Mouse (Mus musculus) adrenal gland (tissue): ENCODE measurements at regions not wholly inside any gene's neighbourhood (a gene's known extent, or its start where the extent isn't known, plus 50 kb on each side); places are given as distances from the start of the nearest gene placed in this dataset.

Experiments used
- intact Hi-C: fragments of 180-260 bp; cut with DNase I; formaldehyde crosslinking; loops from one replicate; pipeline ENCODE4 v1.15.1; 2025

DNA sequence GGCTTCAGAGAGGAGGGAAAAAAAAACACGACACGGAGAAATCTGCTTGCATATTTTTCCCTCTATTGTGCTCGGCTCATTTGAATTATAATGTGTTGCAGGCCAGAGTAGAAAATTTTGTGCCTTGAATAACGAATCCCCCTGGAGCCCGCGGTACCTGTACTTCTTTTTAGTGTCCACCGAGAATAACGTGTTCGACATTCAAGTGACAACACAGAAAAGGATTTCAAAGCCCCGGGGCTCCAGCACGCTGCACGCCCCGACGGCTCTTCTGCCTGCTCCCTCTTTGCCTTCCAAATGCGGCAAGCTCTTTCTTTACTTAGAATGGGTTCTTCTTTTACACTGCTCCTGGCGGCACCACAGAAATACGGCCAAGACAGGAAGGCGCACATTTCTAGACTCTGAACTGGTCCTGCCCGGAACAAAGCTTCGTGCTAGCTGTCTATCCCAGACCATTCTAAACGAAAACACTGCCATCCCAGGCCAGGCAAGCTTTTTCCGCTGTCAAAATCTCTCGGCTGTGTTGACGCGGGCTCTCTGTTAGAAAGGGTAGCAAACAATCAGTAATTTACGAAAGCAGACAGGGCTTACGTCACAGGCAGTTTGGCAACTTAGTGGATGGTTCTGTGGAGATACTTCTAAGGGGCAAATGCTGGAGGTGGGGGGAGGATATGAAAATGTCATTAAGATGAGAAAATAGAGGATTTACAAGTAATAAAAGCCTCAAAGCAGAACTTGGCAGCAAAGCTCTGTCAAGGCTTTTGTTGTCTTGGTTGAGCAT is 398.2 kb upstream of the Smim15 start:
- intact Hi-C loops, result no loop called here

DNA sequence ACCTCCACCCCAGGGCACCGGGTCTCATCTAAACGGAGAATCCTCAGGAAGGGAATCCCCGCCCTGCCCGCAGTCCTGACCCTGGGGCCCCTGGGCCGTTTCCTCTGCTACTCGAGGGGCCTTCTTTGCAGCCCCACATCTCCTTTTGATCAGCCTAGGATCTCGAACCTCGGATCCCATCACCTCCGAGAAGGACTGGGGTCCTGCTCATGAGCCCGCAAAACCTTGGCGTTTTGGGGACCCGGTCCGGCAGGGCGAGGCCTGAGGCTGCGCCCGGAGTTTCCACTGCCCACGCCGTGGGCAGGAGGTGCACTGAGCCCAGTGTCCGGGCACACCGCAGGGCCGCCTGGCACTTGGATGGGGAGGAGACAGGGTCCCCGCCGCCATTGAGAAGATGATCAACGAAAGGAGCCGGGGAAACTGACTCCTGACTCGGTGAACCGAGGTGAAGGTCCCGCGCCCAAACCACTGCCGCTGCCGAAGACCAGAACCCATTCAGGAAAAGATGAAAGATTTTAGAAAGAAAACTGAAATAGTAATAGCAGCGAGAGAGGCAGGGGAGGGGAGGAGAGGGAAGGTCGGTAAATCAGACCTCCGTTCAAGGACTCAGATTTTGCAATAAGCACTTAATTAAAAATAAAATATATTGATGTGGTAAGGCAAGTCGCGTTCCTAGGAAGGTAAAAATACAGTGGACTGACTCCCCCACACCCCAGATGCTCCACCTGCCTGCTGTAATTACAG is 399.0 kb upstream of the Smim15 start:
- intact Hi-C loops, result no loop called here

GRCm38 (mm10) chr13:107644705-107645104 is 399.5 kb upstream of the Smim15 start:
- intact Hi-C loops, result no loop called here

- intact Hi-C loops, result no loop called here
These were observed 402.2 kb upstream of the Smim15 start for GRCm38 (mm10) chr13:107641926-107642657.

GRCm38 (mm10) chr13:107639620-107640019 is 404.6 kb upstream of the Smim15 start:
- intact Hi-C loops, result no loop called here

DNA sequence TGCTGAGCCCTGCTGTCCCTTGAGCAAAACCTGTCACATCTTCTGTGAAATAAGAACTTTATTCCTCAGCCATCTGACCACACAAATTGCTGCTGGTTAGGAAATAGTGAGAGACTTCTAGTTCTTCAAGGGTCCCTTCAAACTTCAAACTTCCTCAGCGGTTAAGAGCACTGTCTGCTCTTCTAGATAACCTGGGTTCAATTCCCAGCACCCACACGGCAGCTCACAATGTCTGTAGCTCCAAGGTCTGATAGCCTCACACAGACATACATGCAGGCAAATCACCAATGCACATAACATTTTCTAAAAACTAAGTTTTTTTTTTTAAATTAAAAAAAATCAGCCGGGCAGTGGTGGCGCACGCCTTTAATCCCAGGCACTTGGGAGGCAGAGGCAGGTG is 407.0 kb upstream of the Smim15 start:
- intact Hi-C loops, result no loop called here

GRCm38 (mm10) chr13:107635114-107635513 is 409.1 kb upstream of the Smim15 start:
- intact Hi-C loops, result no loop called here

- intact Hi-C loops, result no loop called here
These were observed 417.2 kb upstream of the Smim15 start for GRCm38 (mm10) chr13:107627073-107627472.

GRCm38 (mm10) chr13:107626670-107627069 is 417.6 kb upstream of the Smim15 start:
- intact Hi-C loops, result no loop called here

DNA sequence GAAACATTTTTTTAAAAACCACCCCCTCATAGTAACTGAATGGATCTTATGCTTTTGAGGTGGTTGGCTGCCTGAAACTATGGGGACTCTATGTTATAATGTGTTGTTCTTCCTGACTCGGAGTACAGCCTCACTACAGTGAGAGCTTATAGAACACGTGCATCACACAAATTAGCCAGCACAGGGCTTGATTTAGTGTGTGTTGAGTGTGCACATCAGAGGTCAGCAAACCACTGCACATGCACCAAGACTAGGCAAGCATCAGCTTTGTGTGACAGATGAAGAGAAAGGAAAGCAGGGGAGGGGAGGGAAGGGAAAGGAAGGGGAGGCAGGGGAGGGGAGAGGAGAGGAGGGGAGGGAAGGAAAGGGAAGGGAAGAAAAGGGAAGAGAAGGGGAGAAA is 422.9 kb upstream of the Smim15 start:
- intact Hi-C loops, result no loop called here

GRCm38 (mm10) chr13:107620887-107621286 is 423.4 kb upstream of the Smim15 start:
- intact Hi-C loops, result no loop called here

DNA sequence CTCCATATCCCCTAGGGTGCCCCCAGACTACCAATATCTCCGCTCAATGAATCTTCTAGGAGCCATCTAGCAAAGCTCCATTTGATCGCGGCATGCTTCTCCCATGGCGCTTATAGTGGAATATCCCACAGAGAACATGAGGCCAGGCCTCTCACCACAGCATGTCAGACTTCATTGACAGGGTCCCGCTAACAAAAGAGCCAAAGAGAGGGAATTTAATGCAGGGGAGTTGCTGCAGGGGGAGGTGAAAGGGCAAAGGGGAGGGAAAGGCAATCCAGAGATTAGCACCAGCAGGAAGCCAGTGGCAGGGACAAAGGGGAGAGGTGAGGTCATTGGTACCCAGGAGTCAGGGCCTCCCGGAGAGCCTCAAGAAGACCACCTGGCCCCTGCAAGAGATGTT is 424.0 kb upstream of the Smim15 start:
- intact Hi-C loops, result no loop called here

GRCm38 (mm10) chr13:107619430-107619927 is 424.8 kb upstream of the Smim15 start:
- intact Hi-C loops, result no loop called here

DNA sequence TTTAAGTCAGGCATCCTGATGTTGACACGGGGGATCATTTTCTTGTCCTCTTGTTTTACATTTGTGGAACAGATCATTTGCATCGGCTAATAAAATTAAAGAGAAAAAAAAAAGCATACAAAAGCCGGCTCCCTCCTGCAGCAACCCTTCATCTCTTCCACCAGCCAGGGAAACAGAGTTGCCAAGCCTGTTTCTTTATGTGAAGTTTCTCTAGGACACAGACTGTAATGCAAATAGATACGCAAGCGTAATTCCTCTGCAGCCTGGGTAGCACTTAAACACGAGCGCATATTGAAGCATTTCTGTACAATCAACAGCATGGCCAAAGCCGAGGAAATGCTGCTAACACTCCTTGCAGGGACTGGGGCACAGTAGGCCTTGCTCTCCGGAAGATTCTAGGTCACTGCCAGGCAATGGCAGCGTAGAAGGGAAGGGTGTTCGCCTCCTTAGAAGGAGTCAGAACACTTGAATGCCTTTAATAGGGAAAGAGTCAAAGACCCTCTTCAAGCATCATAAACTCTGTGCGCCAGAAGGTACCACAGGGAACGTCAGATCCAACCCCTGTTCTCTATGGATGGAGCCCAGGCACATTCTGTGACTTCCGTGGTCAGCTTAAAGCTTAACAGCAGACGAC is 425.3 kb upstream of the Smim15 start:
- intact Hi-C loops, result no loop called here

DNA sequence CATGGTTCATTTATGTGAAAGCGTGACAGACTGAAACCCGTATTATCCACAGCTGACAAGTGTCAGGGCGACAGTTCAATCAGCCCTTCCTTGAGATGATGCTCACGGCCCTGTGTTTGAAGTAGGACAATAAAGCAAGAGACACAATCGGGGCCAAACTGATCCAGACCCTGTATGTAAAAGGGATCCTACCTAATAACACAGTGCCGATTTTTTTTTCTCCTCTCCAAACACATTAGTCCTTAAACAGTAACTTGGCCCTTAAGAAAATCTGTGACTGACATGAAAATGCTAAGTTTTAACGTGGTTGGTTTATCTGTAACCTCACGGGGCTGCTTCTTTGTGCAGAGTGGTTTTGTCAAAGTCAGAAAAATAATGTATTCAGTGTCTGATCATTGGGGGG is 425.9 kb upstream of the Smim15 start:
- intact Hi-C loops, result no loop called here

- intact Hi-C loops, result no loop called here
These were observed 426.7 kb upstream of the Smim15 start for GRCm38 (mm10) chr13:107617582-107617981.

DNA sequence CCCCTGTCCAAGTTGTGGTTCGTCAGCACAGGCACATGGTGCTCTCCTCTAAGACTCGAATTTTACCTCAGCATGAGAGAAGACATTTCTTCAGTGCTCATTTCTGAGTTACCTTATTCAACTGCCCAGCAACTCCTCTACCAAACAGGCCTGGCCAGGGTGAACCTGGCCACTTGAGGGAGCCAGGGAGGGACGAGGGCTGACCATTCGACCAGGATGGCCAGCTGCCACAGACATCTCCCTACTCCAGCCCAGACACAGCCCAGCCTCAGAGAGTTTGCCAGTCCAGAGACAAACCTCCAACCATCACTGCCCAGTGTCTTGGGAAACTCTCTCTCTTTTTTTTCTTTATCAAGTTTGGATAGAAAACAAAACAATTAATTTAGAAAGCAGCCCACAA is 427.5 kb upstream of the Smim15 start:
- intact Hi-C loops, result no loop called here

DNA sequence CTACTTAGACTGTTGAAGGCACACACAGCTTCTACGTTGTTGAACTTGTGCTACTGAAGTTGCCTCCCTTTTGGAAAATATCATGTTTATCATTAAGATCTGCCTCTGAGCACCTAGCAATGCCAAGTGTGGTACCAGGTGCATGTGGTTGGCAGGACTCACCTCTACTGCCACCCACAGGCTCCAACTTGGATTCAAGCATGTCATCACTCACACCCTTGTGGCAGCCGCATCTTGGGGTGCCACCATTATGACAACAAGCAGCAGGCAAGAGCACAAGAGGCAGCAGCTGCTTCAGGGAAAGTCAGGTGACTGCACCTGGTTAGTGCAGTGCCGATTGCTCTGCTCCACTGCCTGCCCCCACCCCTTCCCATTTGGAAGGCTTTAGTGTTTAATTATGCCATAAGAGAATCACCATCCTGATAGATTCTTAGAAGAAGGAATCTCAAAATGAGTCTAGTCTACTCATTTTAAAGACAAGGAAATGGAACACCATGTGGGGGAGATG is 435.2 kb upstream of the Smim15 start:
- intact Hi-C loops, result no loop called here

DNA sequence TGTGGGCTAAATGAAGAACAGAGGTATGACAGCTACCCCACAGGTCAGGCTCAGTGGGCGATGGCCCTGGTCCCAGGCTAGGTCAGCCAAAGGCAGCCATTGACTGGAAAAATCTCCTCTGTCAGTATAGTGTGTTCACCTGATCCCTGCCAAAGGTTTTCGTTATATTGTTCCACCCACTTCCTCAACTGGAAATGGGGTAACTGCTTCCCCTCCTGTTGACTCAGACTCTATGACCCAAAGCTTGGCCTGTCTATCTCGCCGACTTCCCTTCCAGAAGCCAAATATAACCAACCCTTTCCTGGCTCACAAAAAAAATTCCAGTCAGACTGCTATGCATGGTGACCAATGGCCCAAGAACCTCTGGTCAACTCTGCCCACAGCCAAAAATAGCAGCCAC is 437.0 kb upstream of the Smim15 start:
- intact Hi-C loops, result no loop called here

DNA sequence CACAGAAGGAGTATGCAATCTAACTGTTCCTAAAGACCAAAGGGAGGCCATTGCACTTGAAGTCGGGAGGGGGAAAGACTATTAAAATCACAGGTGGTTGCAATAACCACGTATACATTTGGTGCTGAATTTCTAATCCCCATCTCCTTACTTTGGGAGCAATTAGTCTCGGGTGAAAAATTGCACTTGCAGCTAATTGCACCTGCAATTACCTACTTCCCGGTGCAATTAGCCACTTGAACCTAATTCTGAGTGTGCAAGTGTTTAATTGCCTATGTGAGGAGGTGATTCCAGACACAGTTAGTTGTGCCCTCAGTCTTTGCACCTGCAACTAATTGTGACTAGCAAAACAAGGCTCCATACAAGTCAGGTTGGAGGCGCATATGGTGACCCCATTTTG is 442.1 kb upstream of the Smim15 start:
- intact Hi-C loops, result no loop called here

DNA sequence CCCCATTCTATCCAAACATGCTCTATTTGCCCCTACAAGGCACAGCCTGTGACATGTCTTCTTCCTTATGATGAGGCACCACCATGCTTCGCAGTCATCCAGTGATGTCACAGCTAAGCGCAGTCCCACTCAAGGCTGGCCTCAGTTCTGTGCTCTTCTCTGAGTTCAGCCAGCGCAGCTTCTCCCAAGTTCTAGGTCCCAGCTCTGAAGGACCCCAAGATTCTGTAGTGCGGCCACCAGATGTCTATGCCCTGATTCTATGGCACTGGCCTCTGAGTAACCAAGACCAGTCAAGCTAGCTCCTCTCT is 443.2 kb upstream of the Smim15 start:
- intact Hi-C loops, result no loop called here
